Mouse (Mus musculus) lung, embryonic 14.5 days (tissue): ENCODE data around the gene Col25a1. TPM values are rescaled to one million over a fixed set of nuclear protein-coding genes. Genes with fewer than 3 reads are reported as not detected.
A peak's percentile ranks its signal among the peaks of the same experiment; 100 is the strongest.

Source experiments
- ATAC-seq: fragments of 200-750 bp; cut with Nextera tagmentation; 2 replicates; pipeline ENCODE4 v1.8.0; 2017; ENCODE audit warnings: mild to moderate bottlenecking, moderate TSS enrichment, moderate library complexity; ENCODE audit not compliant: insufficient read depth
- DNase-seq: peaks from one replicate; pipeline ENCODE4 v3.0.0-alpha.2; 2015
- H3K27ac ChIP-seq: fragments of 300-500 bp; sonication (generic); 2 replicates; pipeline ENCODE4 v1.5.1; 2014; ENCODE audit warnings: low read depth, mild to moderate bottlenecking, moderate library complexity
- H3K27me3 ChIP-seq: fragments of 300-500 bp; sonication (generic); 2 replicates; pipeline ENCODE4 v1.6.1; 2014; ENCODE audit warnings: low read length, control low read depth; ENCODE audit not compliant: insufficient read depth
- H3K36me3 ChIP-seq: fragments of 300-500 bp; sonication (generic); 2 replicates; pipeline ENCODE4 v1.6.1; 2014; ENCODE audit warnings: control low read depth; ENCODE audit not compliant: insufficient read depth
- H3K4me1 ChIP-seq: fragments of 300-500 bp; sonication (generic); 2 replicates; pipeline ENCODE4 v1.6.1; 2014; ENCODE audit warnings: antibody characterized with exemption, control low read depth; ENCODE audit not compliant: insufficient read depth
- H3K4me2 ChIP-seq: fragments of 300-500 bp; sonication (generic); 2 replicates; pipeline ENCODE4 v1.6.1; 2014; ENCODE audit warnings: mild to moderate bottlenecking
- H3K4me3 ChIP-seq: fragments of 300-500 bp; sonication (generic); 2 replicates; pipeline ENCODE4 v1.5.1; 2014; ENCODE audit warnings: low read depth, low read length
- H3K9ac ChIP-seq: fragments of 300-500 bp; sonication (generic); 2 replicates; pipeline ENCODE4 v1.6.1; 2014
- H3K9me3 ChIP-seq: fragments of 300-500 bp; sonication (generic); 2 replicates; pipeline ENCODE4 v1.6.1; 2016; ENCODE audit warnings: low read depth, low read length, control low read depth
- CTCF ChIP-seq: IDR thresholded peaks from 2 replicates; pipeline ENCODE4 v1.5.1; 2016; ENCODE audit warnings: antibody characterized with exemption, low read depth
- WGBS: fragments of 180-500 bp; shearing (Covaris S2); extraction: QIAGEN DNeasy Blood & Tissue Kit; methylation state at CpG from one replicate; pipeline ENCODE4 v1.1.7; 2014; 5-methylcytosine and 5-hydroxymethylcytosine counted together
- polyA plus RNA-seq: library from polyadenylated mRNA; unstranded; fragments of >200 nt; fragmentation: Nextera tagmentation; extraction: Ambion mirVana; gene quantifications from 2 replicates; pipeline ENCODE4 v1.2.1, GENCODE M21; 2014

The Col25a1 gene
- polyA plus RNA-seq, 1 experiment from 2014 or later = 17.0 TPM

- Histone ChIP-seq H3K27me3 (no peaks in the 10 kb centered on the region), H3K4me3 (no peak overlapping the region), H3K4me2 (no peak overlapping the region), H3K9ac (no peak overlapping the region), H3K36me3 (no peaks in the 10 kb centered on the region), H3K27ac (no peak overlapping the region), H3K9me3 (no peaks in the 10 kb centered on the region), H3K4me1 (peaks cover 5% of the 10 kb centered on the region; the same call in 1 of the 2 replicates)
- ATAC-seq (no peak), DNase-seq (no peak)
- WGBS = 91% methylated on average over 6 of the region's 6 CpGs
- TF ChIP-seq CTCF = no peak
These were observed 434.3 kb downstream of the Col25a1 start for GRCm38 (mm10) chr3:130565586-130565985.

- Histone ChIP-seq H3K9me3 (no peaks in the 10 kb centered on the region), H3K9ac (no peak overlapping the region), H3K4me2 (no peak overlapping the region), H3K27ac (peak overlapping the region; percentile 59; the same call in 1 of the 2 replicates), H3K27me3 (no peaks in the 10 kb centered on the region), H3K36me3 (no peaks in the 10 kb centered on the region), H3K4me3 (no peak overlapping the region), H3K4me1 (peaks cover 5% of the 10 kb centered on the region; the same call in 1 of the 2 replicates)
- peak; percentile 71 for DNase-seq
- no peak for TF ChIP-seq CTCF
- WGBS = 50% methylated on average over 16 of the region's 16 CpGs
- ATAC-seq = peak; percentile 78
These were observed 437.2 kb downstream of the Col25a1 start for GRCm38 (mm10) chr3:130568331-130569095.

GRCm38 (mm10) chr3:130573243-130573642 lies 441.9 kb downstream of the Col25a1 start:
- Histone ChIP-seq H3K4me2 (no peak overlapping the region), H3K9ac (no peak overlapping the region), H3K36me3 (no peaks in the 10 kb centered on the region), H3K4me1 (peaks cover 5% of the 10 kb centered on the region; the same call in 1 of the 2 replicates), H3K4me3 (no peak overlapping the region), H3K27ac (no peak overlapping the region), H3K9me3 (no peaks in the 10 kb centered on the region), H3K27me3 (no peaks in the 10 kb centered on the region)
- peak; percentile 9 for DNase-seq
- ATAC-seq = no peak
- TF ChIP-seq CTCF = peak; percentile 48
- 65% methylated on average over 5 of the region's 5 CpGs for WGBS

- TF ChIP-seq CTCF = peak; percentile 83
- Histone ChIP-seq H3K36me3 (no peaks in the 10 kb centered on the region), H3K27ac (no peak overlapping the region), H3K9me3 (no peaks in the 10 kb centered on the region), H3K4me1 (0 out of 2 replicates have a peak, but pooled peaks cover 3% of the 10 kb centered on the region), H3K9ac (no peak overlapping the region), H3K27me3 (no peaks in the 10 kb centered on the region), H3K4me2 (no peak overlapping the region), H3K4me3 (no peak overlapping the region)
- ATAC-seq = no peak
- 18% methylated on average over 5 of the region's 5 CpGs for WGBS
- DNase-seq = peak; percentile 88
These were observed 443.4 kb downstream of the Col25a1 start for GRCm38 (mm10) chr3:130574652-130575051.

- ATAC-seq (no peak), DNase-seq (peak; percentile 60)
- H3K9me3 ChIP-seq = no peaks in the 10 kb centered on the region
- H3K4me3 ChIP-seq = no peak overlapping the region
- no peak overlapping the region for H3K27ac ChIP-seq
- H3K36me3 ChIP-seq = no peaks in the 10 kb centered on the region
- WGBS = 62% methylated on average over 6 of the region's 6 CpGs
- no peak overlapping the region for H3K9ac ChIP-seq
- no peaks in the 10 kb centered on the region for H3K27me3 ChIP-seq
- H3K4me1 ChIP-seq = 0 out of 2 replicates have a peak, but pooled peaks cover 6% of the 10 kb centered on the region
- no peak overlapping the region for H3K4me2 ChIP-seq
- peak; percentile 70 for TF ChIP-seq CTCF
These were observed 445.4 kb downstream of the Col25a1 start for GRCm38 (mm10) chr3:130576683-130577082.

- Histone ChIP-seq H3K9ac (no peak overlapping the region), H3K4me2 (0 out of 2 replicates have a peak overlapping the region, but pooled peaks have one; percentile 12), H3K36me3 (no peaks in the 10 kb centered on the region), H3K9me3 (no peaks in the 10 kb centered on the region), H3K4me3 (no peak overlapping the region), H3K4me1 (0 out of 2 replicates have a peak, but pooled peaks cover 6% of the 10 kb centered on the region), H3K27me3 (no peaks in the 10 kb centered on the region), H3K27ac (no peak overlapping the region)
- TF ChIP-seq CTCF = no peak
- DNase-seq = peak; percentile 77
- 51% methylated on average over 17 of the region's 17 CpGs for WGBS
- ATAC-seq = peak; percentile 76
These were observed 448.2 kb downstream of the Col25a1 start for GRCm38 (mm10) chr3:130579501-130579900.

- H3K9ac ChIP-seq = no peak overlapping the region
- DNase-seq = no peak
- H3K36me3 ChIP-seq = no peaks in the 10 kb centered on the region
- ATAC-seq = no peak
- H3K4me2 ChIP-seq = no peak overlapping the region
- WGBS = 78% methylated on average over 2 of the region's 2 CpGs
- 0 out of 2 replicates have a peak, but pooled peaks cover 6% of the 10 kb centered on the region for H3K4me1 ChIP-seq
- no peak for TF ChIP-seq CTCF
- no peak overlapping the region for H3K27ac ChIP-seq
- H3K9me3 ChIP-seq = no peaks in the 10 kb centered on the region
- H3K4me3 ChIP-seq = no peak overlapping the region
- H3K27me3 ChIP-seq = no peaks in the 10 kb centered on the region
These were observed 450.3 kb downstream of the Col25a1 start for GRCm38 (mm10) chr3:130581577-130581976.
